Mouse (Mus musculus) small intestine, adult 2 months (tissue): Measurements from ENCODE around the gene Rad54l.

Experiments
- CTCF ChIP-seq: fragments of 200-500 bp; IDR thresholded peaks from 2 replicates; pipeline ENCODE4 v1.5.1; 2012; ENCODE audit warnings: low read depth, mild to moderate bottlenecking, control low read depth, inconsistent platforms, low read length, moderate library complexity, mixed read lengths; ENCODE audit not compliant: insufficient replicate concordance, insufficient read length; ENCODE audit errors: extremely low read depth
- POLR2A ChIP-seq: fragments of 200-500 bp; IDR thresholded peaks from 2 replicates; pipeline ENCODE4 v1.6.1; 2012; ENCODE audit warnings: low read depth, mild to moderate bottlenecking, control low read depth, inconsistent platforms, low read length, moderate library complexity

- TF ChIP-seq CTCF (no peak), POLR2A (no peak)
These were observed 42.4 kb upstream of the Rad54l start for GRCm38 (mm10) chr4:116165708-116166407.
